Mouse (Mus musculus) neural tube, embryonic 11.5 days (tissue): ENCODE results near the gene Adam30. TPM values are rescaled to one million over a fixed set of nuclear protein-coding genes. Genes with fewer than 3 reads are reported as not detected.
A peak's percentile ranks its signal among the peaks of the same experiment; 100 is the strongest.

Source experiments
- ATAC-seq: fragments of 200-750 bp; cut with Nextera tagmentation; 2 replicates; pipeline ENCODE4 v1.8.0; 2017; ENCODE audit warnings: moderate number of reproducible peaks, mild to moderate bottlenecking, moderate TSS enrichment, moderate library complexity; ENCODE audit not compliant: insufficient read depth, low FRiP score, low TSS enrichment
- DNase-seq: peaks from one replicate; pipeline ENCODE4 v3.0.0-alpha.2; 2015; ENCODE audit warnings: low spot score
- H3K27ac ChIP-seq: fragments of 300-500 bp; sonication (generic); 2 replicates; pipeline ENCODE4 v1.5.1; 2014; ENCODE audit warnings: low read depth, mild to moderate bottlenecking, low read length
- H3K27me3 ChIP-seq: fragments of 300-500 bp; sonication (generic); 2 replicates; pipeline ENCODE4 v1.6.1; 2014; ENCODE audit warnings: mild to moderate bottlenecking, low read length, mixed read lengths; ENCODE audit not compliant: control insufficient read depth, insufficient read depth
- H3K36me3 ChIP-seq: fragments of 300-500 bp; sonication (generic); 2 replicates; pipeline ENCODE4 v1.6.1; 2014; ENCODE audit warnings: mild to moderate bottlenecking, low read length, moderate library complexity, mixed read lengths; ENCODE audit not compliant: control insufficient read depth, insufficient read depth
- H3K4me1 ChIP-seq: fragments of 300-500 bp; sonication (generic); 2 replicates; pipeline ENCODE4 v1.6.1; 2014; ENCODE audit warnings: low read length, mixed read lengths; ENCODE audit not compliant: control insufficient read depth, insufficient read depth
- H3K4me2 ChIP-seq: fragments of 300-500 bp; sonication (generic); 2 replicates; pipeline ENCODE4 v1.6.1; 2014; ENCODE audit warnings: low read depth, mild to moderate bottlenecking, moderate library complexity
- H3K4me3 ChIP-seq: fragments of 300-500 bp; sonication (generic); 2 replicates; pipeline ENCODE4 v1.5.1; 2014; ENCODE audit warnings: low read depth, low read length
- H3K9ac ChIP-seq: fragments of 300-500 bp; sonication (generic); 2 replicates; pipeline ENCODE4 v1.6.1; 2014; ENCODE audit warnings: mild to moderate bottlenecking, low read length
- H3K9me3 ChIP-seq: fragments of 300-500 bp; sonication (generic); 2 replicates; pipeline ENCODE4 v1.6.1; 2016; ENCODE audit warnings: low read length; ENCODE audit not compliant: control insufficient read depth
- WGBS: fragments of 180-500 bp; shearing (Covaris S2); extraction: QIAGEN DNeasy Blood & Tissue Kit; methylation state at CpG from one replicate; pipeline ENCODE4 v1.1.7; 2014; 5-methylcytosine and 5-hydroxymethylcytosine counted together
- polyA plus RNA-seq: library from polyadenylated mRNA; unstranded; fragments of >200 nt; fragmentation: Nextera tagmentation; extraction: Ambion mirVana; gene quantifications from 2 replicates; pipeline ENCODE4 v1.2.1, GENCODE M21; 2014

The Adam30 gene
- polyA plus RNA-seq, 1 experiment from 2014 or later, result not detected

DNA sequence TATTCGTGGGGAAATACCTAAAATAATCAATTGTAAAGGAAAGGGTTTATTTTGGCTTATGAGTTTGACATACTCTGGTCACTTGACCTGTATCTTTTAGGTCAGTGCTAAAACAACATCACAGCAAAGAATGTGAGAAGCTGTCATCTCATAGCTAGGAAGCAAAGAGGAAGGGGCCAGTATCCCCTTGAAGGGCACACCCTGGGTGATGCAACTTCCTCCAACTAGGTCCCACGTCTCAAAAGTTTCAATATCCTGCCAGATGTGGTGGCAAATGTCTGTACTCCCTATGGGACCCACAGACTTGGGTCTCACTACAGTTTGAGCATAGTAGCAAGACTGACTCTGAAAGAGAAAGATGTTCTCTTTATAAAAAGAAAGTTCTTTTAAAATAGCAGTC lies 2.8 kb upstream of the Adam30 start:
- DNase-seq (no peak), ATAC-seq (no peak)
- Histone ChIP-seq H3K27me3 (no peaks in the 10 kb centered on the region), H3K4me1 (no peaks in the 10 kb centered on the region), H3K9me3 (no peaks in the 10 kb centered on the region), H3K9ac (no peak overlapping the region), H3K36me3 (no peaks in the 10 kb centered on the region), H3K4me3 (no peak overlapping the region), H3K4me2 (no peak overlapping the region), H3K27ac (no peak overlapping the region)
- 55% methylated on average over 2 of the region's 2 CpGs for WGBS

- Histone ChIP-seq H3K4me3 (no peak overlapping the region), H3K27me3 (no peaks in the 10 kb centered on the region), H3K9me3 (no peaks in the 10 kb centered on the region), H3K4me1 (no peaks in the 10 kb centered on the region), H3K4me2 (no peak overlapping the region), H3K9ac (no peak overlapping the region), H3K36me3 (no peaks in the 10 kb centered on the region), H3K27ac (no peak overlapping the region)
- DNase-seq (no peak), ATAC-seq (no peak)
- 79% methylated on average over 4 of the region's 4 CpGs for WGBS
Observed at GRCm38 (mm10) chr3:98158646-98159045, 1.8 kb upstream of the Adam30 start.

DNA sequence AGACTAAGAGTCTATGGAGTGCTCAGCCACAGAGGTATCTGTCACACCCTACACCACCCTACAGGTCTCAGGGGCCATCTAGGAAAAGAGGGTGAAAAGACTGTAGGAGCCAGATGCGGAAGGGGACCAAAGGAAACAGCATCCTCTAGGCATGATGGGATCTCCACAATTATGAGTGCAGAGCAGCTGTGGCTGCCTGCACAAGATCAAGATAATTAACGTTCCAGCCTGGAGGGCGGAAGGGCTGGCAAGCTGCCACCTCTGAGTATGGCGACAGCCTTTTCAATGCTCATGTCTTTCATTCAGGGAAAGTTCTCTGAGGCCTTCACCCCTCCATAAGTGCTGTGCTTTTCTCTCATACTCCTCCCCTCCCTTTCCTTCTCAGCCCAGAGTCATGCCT lies 1.1 kb upstream of the Adam30 start:
- H3K27me3 ChIP-seq, result no peaks in the 10 kb centered on the region
- H3K4me3 ChIP-seq, result no peak overlapping the region
- H3K4me1 ChIP-seq, result no peaks in the 10 kb centered on the region
- no peak for DNase-seq
- WGBS, result 78% methylated on average over 4 of the region's 4 CpGs
- no peaks in the 10 kb centered on the region for H3K36me3 ChIP-seq
- no peaks in the 10 kb centered on the region for H3K9me3 ChIP-seq
- no peak for ATAC-seq
- H3K4me2 ChIP-seq, result no peak overlapping the region
- no peak overlapping the region for H3K9ac ChIP-seq
- no peak overlapping the region for H3K27ac ChIP-seq

DNA sequence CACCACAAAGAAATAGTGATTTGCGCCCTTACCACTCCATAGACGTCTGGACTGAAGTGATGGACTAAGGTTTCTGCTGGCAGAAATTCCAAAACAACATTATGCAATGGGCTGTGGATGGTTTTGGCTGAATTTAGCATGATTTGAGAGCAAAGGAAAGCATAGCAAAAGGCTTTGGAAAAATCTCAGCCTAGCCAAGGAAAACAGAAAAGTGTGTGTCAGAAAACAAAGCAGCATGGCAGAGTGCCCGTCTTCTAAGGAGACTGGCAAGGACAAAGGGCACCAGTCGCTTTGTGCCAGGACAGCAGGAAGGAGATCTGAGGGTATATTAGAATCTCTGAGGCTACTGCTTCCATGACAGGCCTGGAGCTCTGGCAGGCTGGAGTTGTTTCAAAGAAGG lies 17.9 kb downstream of the Adam30 start:
- Histone ChIP-seq H3K27me3 (no peaks in the 10 kb centered on the region), H3K4me3 (no peak overlapping the region), H3K27ac (no peak overlapping the region), H3K4me2 (no peak overlapping the region), H3K9me3 (no peaks in the 10 kb centered on the region), H3K4me1 (no peaks in the 10 kb centered on the region), H3K36me3 (no peaks in the 10 kb centered on the region), H3K9ac (no peak overlapping the region)
- 86% methylated on average over 4 of the region's 4 CpGs for WGBS
- ATAC-seq (no peak), DNase-seq (no peak)

DNA sequence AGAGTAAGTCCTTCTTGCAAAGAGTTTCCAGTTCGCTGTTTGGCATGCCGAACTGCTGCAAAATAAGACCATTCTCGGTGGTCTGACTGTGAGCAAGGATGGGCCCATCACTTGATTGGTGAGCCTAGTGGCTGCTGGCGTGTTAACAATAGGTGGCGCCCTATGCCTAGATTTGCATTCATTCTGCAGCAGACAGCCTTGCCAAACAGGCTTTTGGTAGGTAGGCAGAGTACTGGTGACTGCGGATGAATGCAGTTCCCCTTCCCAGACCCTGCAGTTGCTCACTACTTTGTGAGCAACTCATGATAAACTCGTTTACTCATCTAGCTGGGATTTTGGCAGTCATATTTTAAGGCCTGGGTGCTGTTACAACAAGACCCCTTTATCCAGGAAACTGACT lies 20.4 kb downstream of the Adam30 start:
- H3K27ac ChIP-seq, result no peak overlapping the region

GRCm38 (mm10) chr3:98185163-98185714 lies 24.8 kb downstream of the Adam30 start:
- no peaks in the 10 kb centered on the region for H3K36me3 ChIP-seq
- ATAC-seq (no peak), DNase-seq (peak; percentile 17)
- H3K4me1 ChIP-seq, result no peaks in the 10 kb centered on the region
- H3K4me3 ChIP-seq, result no peak overlapping the region
- H3K9me3 ChIP-seq, result no peaks in the 10 kb centered on the region
- no peak overlapping the region for H3K4me2 ChIP-seq
- H3K9ac ChIP-seq, result no peak overlapping the region
- WGBS, result 56% methylated on average over 10 of the region's 10 CpGs
- no peak overlapping the region for H3K27ac ChIP-seq
- no peaks in the 10 kb centered on the region for H3K27me3 ChIP-seq

More for the DNA sequence above, 20.4 kb downstream of the Adam30 start:
- peak; percentile 45 for DNase-seq
- 24% methylated on average over 7 of the region's 7 CpGs for WGBS
- Histone ChIP-seq H3K27me3 (no peaks in the 10 kb centered on the region), H3K9ac (no peak overlapping the region), H3K4me1 (no peaks in the 10 kb centered on the region), H3K4me3 (no peak overlapping the region), H3K9me3 (no peaks in the 10 kb centered on the region), H3K36me3 (no peaks in the 10 kb centered on the region), H3K4me2 (no peak overlapping the region)
- ATAC-seq, result no peak

- no peaks in the 10 kb centered on the region for H3K4me1 ChIP-seq
- WGBS, result 85% methylated on average over 3 of the region's 3 CpGs
- H3K4me2 ChIP-seq, result no peak overlapping the region
- ATAC-seq (no peak), DNase-seq (no peak)
- no peaks in the 10 kb centered on the region for H3K9me3 ChIP-seq
- H3K36me3 ChIP-seq, result no peaks in the 10 kb centered on the region
- H3K4me3 ChIP-seq, result no peak overlapping the region
- no peak overlapping the region for H3K27ac ChIP-seq
- no peaks in the 10 kb centered on the region for H3K27me3 ChIP-seq
- H3K9ac ChIP-seq, result no peak overlapping the region
Observed at GRCm38 (mm10) chr3:98187777-98188176, 27.3 kb downstream of the Adam30 start.

DNA sequence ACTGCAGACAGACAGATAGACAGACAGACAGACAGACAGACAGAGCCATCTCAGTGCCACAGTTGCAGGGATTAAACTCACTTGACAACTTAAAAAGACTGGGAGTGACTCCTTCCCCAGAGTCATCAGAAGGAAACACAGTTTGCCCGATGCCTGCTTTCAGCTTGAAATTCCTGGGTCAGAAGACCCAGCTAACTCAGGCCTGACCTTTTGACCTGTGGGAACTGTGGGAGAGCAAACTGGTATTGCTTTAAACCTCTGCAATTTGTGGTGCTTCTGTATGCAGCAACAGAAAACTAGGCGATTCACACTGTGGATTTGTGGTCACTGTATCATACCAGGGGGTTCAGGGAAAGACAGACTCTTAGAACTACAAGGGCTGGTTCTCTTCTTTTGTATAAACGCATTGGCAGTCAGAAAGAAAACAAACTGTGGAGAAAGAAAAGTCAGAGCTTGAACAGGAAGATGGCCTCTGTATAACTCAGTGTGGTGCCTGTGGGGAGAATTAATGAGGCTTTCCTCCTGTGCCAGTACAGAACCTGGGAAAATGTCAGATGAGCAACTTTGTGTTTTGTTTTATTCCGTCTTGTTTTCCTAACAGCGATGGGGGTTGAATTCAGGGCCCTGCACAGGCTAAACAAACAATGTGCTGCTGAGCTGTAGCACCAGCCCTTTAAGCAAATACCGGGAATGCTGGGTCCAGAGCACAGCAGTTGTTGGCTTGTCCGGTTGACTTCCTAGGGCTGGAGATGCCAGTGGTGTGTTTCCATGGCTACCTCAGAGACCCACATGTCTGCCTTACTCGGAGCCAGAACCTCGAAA lies 37.5 kb downstream of the Adam30 start:
- no peak overlapping the region for H3K4me3 ChIP-seq
- 0 out of 2 replicates have a peak overlapping the region, but pooled peaks have one; percentile 34 for H3K27ac ChIP-seq
- 11% methylated on average over 9 of the region's 9 CpGs for WGBS
- DNase-seq, result peak; percentile 24
- no peak for ATAC-seq
- H3K4me2 ChIP-seq, result no peak overlapping the region
- no peaks in the 10 kb centered on the region for H3K36me3 ChIP-seq
- no peaks in the 10 kb centered on the region for H3K27me3 ChIP-seq
- no peaks in the 10 kb centered on the region for H3K9me3 ChIP-seq
- H3K9ac ChIP-seq, result no peak overlapping the region
- peaks cover 9% of the 10 kb centered on the region for H3K4me1 ChIP-seq

DNA sequence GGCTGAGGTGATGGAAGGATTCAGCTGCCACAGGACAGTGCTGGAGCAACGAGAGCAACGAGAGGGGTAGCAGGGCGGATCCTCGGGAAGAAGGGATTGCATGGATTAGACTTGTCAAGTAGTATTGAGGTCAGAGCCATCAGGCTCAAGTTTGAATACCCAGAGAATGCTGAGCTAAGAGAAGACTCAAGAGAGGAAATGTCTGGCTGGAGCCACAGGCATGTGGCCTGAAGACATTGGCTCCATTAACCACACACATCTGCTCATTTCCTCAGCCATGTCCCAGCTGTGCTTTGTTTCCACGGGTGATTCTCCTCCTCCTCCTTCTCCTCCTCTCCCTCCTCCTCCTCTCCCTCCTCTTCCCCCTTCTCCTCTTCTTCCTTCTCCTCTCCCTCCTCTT lies 39.3 kb downstream of the Adam30 start:
- no peaks in the 10 kb centered on the region for H3K27me3 ChIP-seq
- H3K4me2 ChIP-seq, result no peak overlapping the region
- no peak overlapping the region for H3K4me3 ChIP-seq
- no peaks in the 10 kb centered on the region for H3K36me3 ChIP-seq
- H3K4me1 ChIP-seq, result peaks cover 11% of the 10 kb centered on the region
- DNase-seq (no peak), ATAC-seq (no peak)
- no peaks in the 10 kb centered on the region for H3K9me3 ChIP-seq
- no peak overlapping the region for H3K27ac ChIP-seq
- WGBS, result 76% methylated on average over 5 of the region's 5 CpGs
- no peak overlapping the region for H3K9ac ChIP-seq
